Mouse (Mus musculus) cortical plate, adult 2 months (tissue): Measurements from ENCODE around the gene Xpa.

Source experiments
- CTCF ChIP-seq: fragments of 200-500 bp; IDR thresholded peaks from 2 replicates; pipeline ENCODE4 v1.5.1; 2011; ENCODE audit warnings: mild to moderate bottlenecking, control low read depth, low read length; ENCODE audit not compliant: insufficient read depth; ENCODE audit errors: extremely low read depth
- POLR2A ChIP-seq: fragments of 200-500 bp; IDR thresholded peaks from 2 replicates; pipeline ENCODE4 v1.6.1; 2011; ENCODE audit warnings: mild to moderate bottlenecking, low read length, control low read depth; ENCODE audit not compliant: insufficient read depth; ENCODE audit errors: extremely low read depth

DNA sequence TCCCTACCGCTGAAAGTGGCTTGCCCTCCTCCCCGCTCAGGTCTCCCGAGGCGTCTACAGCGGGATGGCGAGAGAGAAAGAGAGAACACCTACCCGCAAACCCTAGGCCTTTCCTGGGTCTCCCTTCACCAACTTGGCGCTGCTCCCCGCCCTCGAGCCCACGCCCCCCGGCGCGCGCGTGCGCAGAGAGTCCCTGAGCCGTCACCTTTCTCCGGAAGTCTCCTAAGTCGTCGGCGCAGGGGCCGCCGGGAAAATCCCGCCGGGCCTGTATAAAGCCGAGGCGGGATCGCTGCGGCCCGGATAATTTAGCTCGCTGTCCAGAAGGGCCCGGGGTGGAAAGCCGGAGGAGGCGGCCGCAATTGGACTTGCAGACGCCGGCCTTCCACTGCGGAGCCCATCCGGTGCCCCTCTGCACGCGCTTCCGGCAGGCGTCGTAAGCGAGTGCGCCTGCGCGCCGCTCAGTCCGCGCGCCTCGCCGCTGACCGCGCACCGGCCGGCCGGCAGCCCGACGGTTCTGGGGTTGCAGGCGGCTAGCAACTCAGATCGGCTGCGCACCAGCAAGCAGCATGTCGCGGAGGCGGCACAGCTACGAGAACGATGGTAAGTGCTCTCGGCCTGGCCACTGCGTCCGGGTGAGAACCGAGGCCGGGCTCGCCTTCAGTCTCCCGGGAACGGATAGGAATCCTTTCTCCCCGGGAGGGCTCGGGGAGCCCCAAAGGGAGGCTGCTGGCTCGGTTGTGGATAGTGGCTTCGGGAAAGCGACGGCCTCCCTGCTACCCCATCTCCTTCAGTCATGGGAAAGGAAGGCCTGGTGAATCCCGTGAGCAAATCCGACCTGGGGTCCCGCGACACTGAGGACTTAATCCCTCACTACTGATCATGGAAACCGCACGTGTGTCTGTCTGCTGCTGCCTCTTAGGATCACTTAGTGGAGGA is 57.6 kb downstream of the Xpa start, which contains the start of the genes Ncbp1 and Tstd2:
- TF ChIP-seq POLR2A (peak; percentile 61), CTCF (no peak)
